Mouse (Mus musculus) cerebellum, adult 2 months (tissue): Measurements from ENCODE around the gene Sstr3. TPM values are rescaled to one million over a fixed set of nuclear protein-coding genes. Genes with fewer than 3 reads are reported as not detected.

ENCODE experiments used
- DNase-seq, 2 experiments: peaks; one replicate each; pipeline ENCODE4 v3.0.0; 2021
- H3K27ac ChIP-seq: fragments of 200-500 bp; 2 replicates; pipeline ENCODE4 v1.5.1; 2012; ENCODE audit warnings: low read length, control low read depth, inconsistent platforms; ENCODE audit not compliant: insufficient read depth
- H3K27me3 ChIP-seq: fragments of 200-500 bp; 2 replicates; pipeline ENCODE4 v1.6.1; 2012; ENCODE audit warnings: inconsistent platforms, mild to moderate bottlenecking, low read length, moderate library complexity; ENCODE audit not compliant: control insufficient read depth, insufficient read depth
- H3K4me1 ChIP-seq: fragments of 200-500 bp; 2 replicates; pipeline ENCODE4 v1.6.1; 2011; ENCODE audit warnings: low read length; ENCODE audit not compliant: control insufficient read depth, insufficient read depth
- H3K4me3 ChIP-seq: fragments of 200-500 bp; replicated peaks from 2 replicates; pipeline ENCODE3; 2011; ENCODE audit warnings: mild to moderate bottlenecking, low read depth, low read length, control low read depth; ENCODE audit not compliant: insufficient read depth
- CTCF ChIP-seq: fragments of 200-500 bp; IDR thresholded peaks from 2 replicates; pipeline ENCODE4 v1.5.1; 2011; ENCODE audit warnings: low read depth, mild to moderate bottlenecking, control low read depth, low read length, moderate library complexity, borderline replicate concordance; ENCODE audit not compliant: insufficient read depth
- POLR2A ChIP-seq: fragments of 200-500 bp; IDR thresholded peaks from 2 replicates; pipeline ENCODE4 v1.6.1; 2011; ENCODE audit warnings: low read length, control low read depth, borderline replicate concordance; ENCODE audit not compliant: insufficient read depth
- WGBS: fragments of 180-500 bp; shearing (Covaris S2); methylation state at CpG from one replicate; pipeline ENCODE4 v1.1.7; 2018; 5-methylcytosine and 5-hydroxymethylcytosine counted together
- polyA plus RNA-seq: library from polyadenylated mRNA; depleted of rRNA; stranded (reverse); fragments of >200 nt; gene quantifications from 2 replicates; pipeline ENCODE4 v1.2.3, GENCODE M21; 2012; rRNA removed

Gene Sstr3
- polyA plus RNA-seq, 1 experiment = 9.8 TPM

GRCm38 (mm10) chr15:78504013-78504412, 40.5 kb downstream of the Sstr3 start:
- no peaks in the 10 kb centered on the region for H3K27me3 ChIP-seq
- no peaks in the 10 kb centered on the region for H3K4me1 ChIP-seq
- 59% methylated on average over 1 of the region's 1 CpGs for WGBS
- no peak overlapping the region for H3K27ac ChIP-seq
- TF ChIP-seq CTCF = no peak
- TF ChIP-seq POLR2A = no peak
- H3K4me3 ChIP-seq = no peak overlapping the region
- DNase-seq = no peak

GRCm38 (mm10) chr15:78502437-78503132, 41.9 kb downstream of the Sstr3 start:
- no peak overlapping the region for H3K4me3 ChIP-seq
- H3K4me1 ChIP-seq = no peaks in the 10 kb centered on the region
- no peak for DNase-seq
- no peak for TF ChIP-seq POLR2A
- 94% methylated on average over 18 of the region's 18 CpGs for WGBS
- H3K27ac ChIP-seq = no peak overlapping the region
- no peaks in the 10 kb centered on the region for H3K27me3 ChIP-seq

GRCm38 (mm10) chr15:78494968-78495406, 49.5 kb downstream of the Sstr3 start, which contains the start of gene Il2rb:
Il2rb (minus strand) TSS chr15:78495271.
- peaks cover 3% of the 10 kb centered on the region for H3K4me1 ChIP-seq
- WGBS = 93% methylated on average over 11 of the region's 11 CpGs
- no peak for DNase-seq
- H3K27ac ChIP-seq = no peak within 1 kb of the TSS
- TF ChIP-seq POLR2A = no peak
- no peak for TF ChIP-seq CTCF
- H3K27me3 ChIP-seq = no peaks in the 10 kb centered on the region
- no peak within 1 kb of the TSS for H3K4me3 ChIP-seq

- DNase-seq = no peak
- no peaks in the 10 kb centered on the region for H3K27me3 ChIP-seq
- peaks cover 10% of the 10 kb centered on the region for H3K4me1 ChIP-seq
- WGBS = 87% methylated on average over 10 of the region's 10 CpGs
- H3K4me3 ChIP-seq = no peak overlapping the region
- H3K27ac ChIP-seq = no peak overlapping the region
- TF ChIP-seq POLR2A (no peak), CTCF (no peak)
These were observed 51.0 kb downstream of the Sstr3 start for GRCm38 (mm10) chr15:78493401-78494010.

GRCm38 (mm10) chr15:78491301-78491700, 53.2 kb downstream of the Sstr3 start:
- Histone ChIP-seq H3K27me3 (no peaks in the 10 kb centered on the region), H3K4me3 (no peak overlapping the region), H3K27ac (no peak overlapping the region), H3K4me1 (peaks cover 18% of the 10 kb centered on the region)
- TF ChIP-seq CTCF (no peak), POLR2A (no peak)
- WGBS = 49% methylated on average over 3 of the region's 3 CpGs
- DNase-seq = peak; percentile 46 to 60

- H3K4me3 ChIP-seq = no peak overlapping the region
- no peak for DNase-seq
- no peak overlapping the region for H3K27ac ChIP-seq
- peaks cover 25% of the 10 kb centered on the region for H3K4me1 ChIP-seq
- no peak for TF ChIP-seq POLR2A
- TF ChIP-seq CTCF = no peak
- no peaks in the 10 kb centered on the region for H3K27me3 ChIP-seq
- WGBS = 85% methylated on average over 8 of the region's 8 CpGs
These were observed 54.6 kb downstream of the Sstr3 start for GRCm38 (mm10) chr15:78489906-78490305.

- H3K27me3 ChIP-seq = no peaks in the 10 kb centered on the region
- WGBS = 35% methylated on average over 3 of the region's 3 CpGs
These were observed 55.2 kb downstream of the Sstr3 start for GRCm38 (mm10) chr15:78489248-78489647.

GRCm38 (mm10) chr15:78487066-78487465, 57.4 kb downstream of the Sstr3 start:
- no peak overlapping the region for H3K4me3 ChIP-seq
- WGBS = 44% methylated on average over 4 of the region's 4 CpGs
- TF ChIP-seq CTCF (no peak), POLR2A (no peak)
- DNase-seq = no peak
- peaks cover 50% of the 10 kb centered on the region for H3K4me1 ChIP-seq
- no peaks in the 10 kb centered on the region for H3K27me3 ChIP-seq
- no peak overlapping the region for H3K27ac ChIP-seq

More at GRCm38 (mm10) chr15:78489248-78489647, 55.2 kb downstream of the Sstr3 start:
- H3K4me1 ChIP-seq = peaks cover 30% of the 10 kb centered on the region
- H3K27ac ChIP-seq = no peak overlapping the region
- TF ChIP-seq POLR2A (no peak), CTCF (no peak)
- H3K4me3 ChIP-seq = no peak overlapping the region
- DNase-seq = peak; percentile 62 to 81

Other genes with a start within 250 kb of the Sstr3 start
- gene Csf2rb2, start 239.0 kb downstream of the Sstr3 start, polyA plus RNA-seq = 0.20 and 0.24 TPM in 2 replicates
- gene Csf2rb, start 218.9 kb downstream of the Sstr3 start, polyA plus RNA-seq = 0.30 and 0.33 TPM in 2 replicates
- 0.13 TPM in 1 of 2 replicates, not detected in the other for gene Tex33, start 148.8 kb downstream of the Sstr3 start, polyA plus RNA-seq
- 84.3 and 86.1 TPM in 2 replicates for gene Tst, start 138.8 kb downstream of the Sstr3 start, polyA plus RNA-seq
- 67.2 and 68.4 TPM in 2 replicates for gene Mpst, start 138.3 kb downstream of the Sstr3 start, polyA plus RNA-seq
- gene Kctd17, start 116.1 kb downstream of the Sstr3 start, polyA plus RNA-seq = 316 and 321 TPM in 2 replicates
- gene Tmprss6, start 76.1 kb downstream of the Sstr3 start, polyA plus RNA-seq = 0.06 and 0.08 TPM in 2 replicates
- 0.10 and 0.25 TPM in 2 replicates for gene Il2rb, start 49.4 kb downstream of the Sstr3 start, polyA plus RNA-seq
- 3.1 and 3.5 TPM in 2 replicates for gene C1qtnf6, start 13.3 kb downstream of the Sstr3 start, polyA plus RNA-seq
- 1.4 and 1.8 TPM in 2 replicates for gene Rac2, start 28.1 kb upstream of the Sstr3 start, polyA plus RNA-seq
- gene Cyth4, start 52.4 kb upstream of the Sstr3 start, polyA plus RNA-seq = 3.8 and 4.6 TPM in 2 replicates
- gene Elfn2, start 174.1 kb upstream of the Sstr3 start, polyA plus RNA-seq = 18.0 and 20.6 TPM in 2 replicates
- gene Mfng, start 228.8 kb upstream of the Sstr3 start, polyA plus RNA-seq = 3.8 and 4.4 TPM in 2 replicates